Mouse (Mus musculus) spleen, adult 18-20 months (tissue): ENCODE results near the gene Slc25a19.

Experiments used
- DNase-seq, 2 experiments: peaks; one replicate each; pipeline ENCODE4 v3.0.0; 2022; ENCODE audit warnings: mixed read lengths in 2 of 2

Slc25a19 gene

GRCm38 (mm10) chr11:115640978-115641663 lies 13.0 kb upstream of the Slc25a19 start:
- DNase-seq: peak; percentile 62 to 70

- no peak for DNase-seq
These were observed 12.3 kb upstream of the Slc25a19 start for GRCm38 (mm10) chr11:115640311-115640828.

- DNase-seq: no peak
These were observed 11.4 kb upstream of the Slc25a19 start for GRCm38 (mm10) chr11:115639540-115639939.

- no peak for DNase-seq
These were observed 10.7 kb upstream of the Slc25a19 start for GRCm38 (mm10) chr11:115638498-115639409.

GRCm38 (mm10) chr11:115636960-115637359 lies 8.9 kb upstream of the Slc25a19 start:
- no peak for DNase-seq

- no peak for DNase-seq
These were observed 7.4 kb upstream of the Slc25a19 start for GRCm38 (mm10) chr11:115635484-115635883.

GRCm38 (mm10) chr11:115635041-115635440 lies 6.9 kb upstream of the Slc25a19 start:
- DNase-seq: no peak

GRCm38 (mm10) chr11:115634109-115634508 lies 6.0 kb upstream of the Slc25a19 start:
- no peak for DNase-seq

- peak in 1 of 2 experiments; percentile 49 for DNase-seq
These were observed 4.8 kb upstream of the Slc25a19 start for GRCm38 (mm10) chr11:115632862-115633261.

- DNase-seq: no peak
These were observed 4.2 kb upstream of the Slc25a19 start for GRCm38 (mm10) chr11:115632247-115632646.

- DNase-seq: no peak
These were observed 3.4 kb upstream of the Slc25a19 start for GRCm38 (mm10) chr11:115631505-115631890.

- DNase-seq: peak; percentile 82 to 87
These were observed 2.7 kb upstream of the Slc25a19 start for GRCm38 (mm10) chr11:115630532-115631504.

- no peak for DNase-seq
These were observed 1.8 kb upstream of the Slc25a19 start for GRCm38 (mm10) chr11:115629734-115630531.

- DNase-seq: no peak
These were observed 488 bp upstream of the Slc25a19 start for GRCm38 (mm10) chr11:115628465-115629101.

- no peak for DNase-seq
These were observed 1.1 kb downstream of the Slc25a19 start for GRCm38 (mm10) chr11:115626824-115627616.

GRCm38 (mm10) chr11:115625877-115626276 lies 2.2 kb downstream of the Slc25a19 start:
- DNase-seq: no peak

GRCm38 (mm10) chr11:115623487-115624070 lies 4.5 kb downstream of the Slc25a19 start:
- no peak for DNase-seq

- no peak for DNase-seq
These were observed 8.1 kb downstream of the Slc25a19 start for GRCm38 (mm10) chr11:115619949-115620348.

- no peak for DNase-seq
These were observed 9.2 kb downstream of the Slc25a19 start for GRCm38 (mm10) chr11:115618732-115619516.
